Mouse (Mus musculus) testis, adult 2 months (tissue): ENCODE results near the gene Ccdc8.

ENCODE experiments used
- CTCF ChIP-seq: fragments of 200-500 bp; IDR thresholded peaks from 2 replicates; pipeline ENCODE4 v1.5.1; 2012; ENCODE audit warnings: low read depth, mild to moderate bottlenecking, inconsistent platforms, low read length, moderate library complexity; ENCODE audit not compliant: control insufficient read depth, insufficient read depth, insufficient replicate concordance
- POLR2A ChIP-seq: fragments of 200-500 bp; IDR thresholded peaks from 2 replicates; pipeline ENCODE4 v1.6.1; 2012; ENCODE audit warnings: low read depth, mild to moderate bottlenecking, inconsistent platforms, low read length, moderate library complexity; ENCODE audit not compliant: control insufficient read depth

DNA sequence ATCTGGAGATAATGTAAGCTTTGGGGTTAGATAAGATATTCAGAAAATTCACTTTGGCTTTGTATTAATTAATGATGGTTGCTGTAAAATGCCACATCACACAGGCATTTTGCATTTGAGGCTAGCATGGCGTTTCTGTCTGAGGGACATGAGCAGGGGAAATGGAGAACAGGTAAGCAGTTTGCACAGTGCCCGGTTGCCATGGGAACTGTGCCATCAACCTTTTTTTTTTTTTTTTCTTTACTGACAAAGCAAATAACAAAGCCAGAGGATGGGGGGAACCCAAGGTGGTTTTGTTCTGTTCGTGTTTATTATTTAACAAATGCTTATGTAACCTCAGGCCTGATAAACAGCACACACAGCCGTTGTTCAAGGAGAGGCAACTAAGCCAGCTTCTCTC lies 49.6 kb upstream of the Ccdc8 start:
- TF ChIP-seq CTCF (no peak), POLR2A (no peak)
